Mouse (Mus musculus) liver, embryonic 14.5 days (tissue): ENCODE measurements around the gene Tstd1. TPM values are rescaled to one million over a fixed set of nuclear protein-coding genes. Genes with fewer than 3 reads are reported as not detected.

Source experiments
- ATAC-seq: fragments of 200-750 bp; cut with Nextera tagmentation; 2 replicates; pipeline ENCODE4 v1.8.0; 2017; ENCODE audit warnings: moderate number of reproducible peaks, mild to moderate bottlenecking, moderate library complexity; ENCODE audit not compliant: insufficient read depth
- DNase-seq, 3 experiments: peaks; one replicate each; pipeline ENCODE4 v3.0.0-alpha.2; 2012 to 2013; ENCODE audit warnings: low read depth in 3 of 3, low spot score in 3 of 3
- H3K27ac ChIP-seq: fragments of 300-500 bp; sonication (generic); 2 replicates; pipeline ENCODE4 v1.5.1; 2014; ENCODE audit warnings: moderate library complexity, mild to moderate bottlenecking, control low read depth, inconsistent platforms
- H3K27me3 ChIP-seq: fragments of 300-500 bp; sonication (generic); 2 replicates; pipeline ENCODE4 v1.6.1; 2014; ENCODE audit warnings: mild to moderate bottlenecking, low read length, moderate library complexity; ENCODE audit not compliant: control insufficient read depth, insufficient read depth
- H3K36me3 ChIP-seq: fragments of 300-500 bp; sonication (generic); replicated peaks from 2 replicates; pipeline ENCODE4 v1.6.1; 2014; ENCODE audit warnings: low read depth; ENCODE audit not compliant: control insufficient read depth, insufficient read depth
- H3K4me1 ChIP-seq, 2 experiments: fragments of 200-500 bp in 1 of 2; fragments of 300-500 bp in 1 of 2; sonication (generic) in 1 of 2; replicated peaks; 2 replicates each; pipeline ENCODE4 v1.6.1; 2012 to 2014; ENCODE audit warnings: antibody characterized with exemption in 1 of 2, inconsistent platforms in 1 of 2, low read length in 1 of 2; ENCODE audit not compliant: control insufficient read depth in 2 of 2, insufficient read depth in 2 of 2
- H3K4me2 ChIP-seq: fragments of 300-500 bp; sonication (generic); 2 replicates; pipeline ENCODE4 v1.6.1; 2014; ENCODE audit warnings: low read depth, mild to moderate bottlenecking, control low read depth, moderate library complexity
- H3K4me3 ChIP-seq, 2 experiments: fragments of 200-500 bp in 1 of 2; fragments of 300-500 bp in 1 of 2; sonication (generic) in 1 of 2; 2 replicates each; pipeline ENCODE4 v1.5.1; 2012 to 2014; ENCODE audit warnings: low read depth in 2 of 2, low read length in 2 of 2, mild to moderate bottlenecking in 2 of 2, control low read depth in 1 of 2, inconsistent platforms in 1 of 2, moderate library complexity in 1 of 2; ENCODE audit not compliant: insufficient read depth in 1 of 2
- H3K9ac ChIP-seq: fragments of 300-500 bp; sonication (generic); replicated peaks from 2 replicates; pipeline ENCODE4 v1.6.1; 2014; ENCODE audit warnings: mild to moderate bottlenecking, control low read depth, moderate library complexity
- H3K9me3 ChIP-seq: fragments of 300-500 bp; sonication (generic); 2 replicates; pipeline ENCODE4 v1.6.1; 2016; ENCODE audit warnings: low read length, mixed read lengths; ENCODE audit not compliant: control insufficient read depth
- CTCF ChIP-seq: IDR thresholded peaks from 2 replicates; pipeline ENCODE4 v1.5.1; 2016; ENCODE audit warnings: antibody characterized with exemption, low read depth, control low read depth
- EP300 ChIP-seq: IDR thresholded peaks from 2 replicates; pipeline ENCODE4 v1.6.1; 2016; ENCODE audit warnings: antibody characterized with exemption, low read depth
- WGBS: fragments of 180-500 bp; shearing (Covaris S2); extraction: QIAGEN DNeasy Blood & Tissue Kit; methylation state at CpG from one replicate; pipeline ENCODE4 v1.1.7; 2014; ENCODE audit not compliant: insufficient replicate concordance; 5-methylcytosine and 5-hydroxymethylcytosine counted together
- polyA plus RNA-seq, 2 experiments: library from polyadenylated mRNA; depleted of rRNA in 1 of 2; stranded (reverse) in 1 of 2; unstranded in 1 of 2; fragments of >200 nt; fragmentation: Nextera tagmentation in 1 of 2; extraction: Ambion mirVana in 1 of 2; gene quantifications; 2 replicates each; pipeline versions ENCODE4 v1.2.1 to v1.2.3; 2012 to 2014

Tstd1 gene
- polyA plus RNA-seq, 2 experiments: 0.19 to 0.90 TPM

GRCm38 (mm10) chr1:171378298-171378697 lies 40.4 kb upstream of the Tstd1 start:
- DNase-seq: no peak
- no peak overlapping the region for H3K27ac ChIP-seq
- no peaks in the 10 kb centered on the region for H3K36me3 ChIP-seq
- no peaks in the 10 kb centered on the region for H3K9me3 ChIP-seq
- ATAC-seq: no peak
- peaks cover 17% of the 10 kb centered on the region; the same call in 1 of the 2 replicates for H3K27me3 ChIP-seq
- no peak overlapping the region for H3K4me3 ChIP-seq
- WGBS: 57% methylated on average over 6 of the region's 6 CpGs
- H3K9ac ChIP-seq: no peak overlapping the region
- no peaks in the 10 kb centered on the region for H3K4me1 ChIP-seq
- TF ChIP-seq CTCF (no peak), EP300 (no peak)
- H3K4me2 ChIP-seq: no peak overlapping the region

- Histone ChIP-seq H3K4me1 (no peaks in the 10 kb centered on the region), H3K4me2 (peak overlapping the region; percentile 37), H3K27me3 (peaks cover 17% of the 10 kb centered on the region; the same call in 1 of the 2 replicates), H3K27ac (no peak overlapping the region), H3K36me3 (no peaks in the 10 kb centered on the region), H3K4me3 (no peak overlapping the region), H3K9me3 (no peaks in the 10 kb centered on the region), H3K9ac (no peak overlapping the region)
- 4% methylated on average over 31 of the region's 31 CpGs for WGBS
- TF ChIP-seq EP300: no peak
- TF ChIP-seq CTCF: peak; percentile 87
- ATAC-seq (peak; percentile 64), DNase-seq (peak; percentile 31 to 45 (median 42))
These were observed 38.6 kb upstream of the Tstd1 start for GRCm38 (mm10) chr1:171379935-171380599.

DNA sequence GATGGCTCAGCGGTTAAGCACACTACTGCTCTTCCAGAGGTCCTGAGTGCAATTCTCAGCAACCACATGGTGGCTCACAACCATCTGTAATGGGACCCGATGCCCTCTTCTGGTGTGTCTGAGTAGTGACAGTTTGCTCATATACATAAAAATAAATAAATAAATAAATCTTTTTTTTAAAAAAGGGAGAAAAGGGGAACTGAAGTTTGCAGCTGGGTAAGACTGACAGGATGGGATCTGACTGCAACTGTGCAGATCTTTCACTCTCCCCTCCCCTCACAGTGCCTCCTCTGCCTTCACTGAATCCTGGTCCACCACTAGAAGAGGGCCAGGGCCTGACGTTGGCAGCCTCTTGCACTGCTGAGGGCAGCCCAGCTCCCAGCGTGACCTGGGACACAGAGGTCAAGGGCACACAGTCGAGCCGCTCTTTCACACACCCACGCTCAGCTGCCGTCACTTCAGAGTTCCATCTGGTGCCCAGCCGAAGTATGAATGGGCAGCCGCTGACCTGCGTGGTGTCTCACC lies 36.5 kb upstream of the Tstd1 start:
- Histone ChIP-seq H3K9ac (no peak overlapping the region), H3K27me3 (peaks cover 17% of the 10 kb centered on the region; the same call in 1 of the 2 replicates), H3K9me3 (no peaks in the 10 kb centered on the region), H3K27ac (no peak overlapping the region), H3K36me3 (no peaks in the 10 kb centered on the region), H3K4me1 (no peaks in the 10 kb centered on the region), H3K4me3 (no peak overlapping the region), H3K4me2 (no peak overlapping the region)
- TF ChIP-seq EP300 (no peak), CTCF (no peak)
- DNase-seq (no peak), ATAC-seq (no peak)
- WGBS: 60% methylated on average over 11 of the region's 11 CpGs

- Histone ChIP-seq H3K4me2 (no peak overlapping the region), H3K27ac (no peak overlapping the region), H3K36me3 (no peaks in the 10 kb centered on the region), H3K9ac (no peak overlapping the region), H3K9me3 (no peaks in the 10 kb centered on the region), H3K4me1 (peaks cover 0 to 2% of the 10 kb centered on the region in 2 experiments; a peak in 1 of 4 replicates), H3K4me3 (no peak overlapping the region), H3K27me3 (peaks cover 15% of the 10 kb centered on the region; the same call in 1 of the 2 replicates)
- ATAC-seq: no peak
- no peak for DNase-seq
- TF ChIP-seq EP300 (no peak), CTCF (no peak)
- WGBS: 53% methylated on average over 9 of the region's 9 CpGs
These were observed 34.3 kb upstream of the Tstd1 start for GRCm38 (mm10) chr1:171384361-171384760.

GRCm38 (mm10) chr1:171385171-171385570 lies 33.5 kb upstream of the Tstd1 start:
- Histone ChIP-seq H3K27ac (no peak overlapping the region), H3K4me1 (peaks cover 0 to 7% of the 10 kb centered on the region in 2 experiments; a peak in 1 of 4 replicates), H3K9me3 (no peaks in the 10 kb centered on the region), H3K4me3 (no peak overlapping the region), H3K36me3 (no peaks in the 10 kb centered on the region), H3K27me3 (peaks cover 7% of the 10 kb centered on the region; the same call in 1 of the 2 replicates), H3K9ac (no peak overlapping the region), H3K4me2 (no peak overlapping the region)
- DNase-seq (no peak), ATAC-seq (no peak)
- TF ChIP-seq CTCF (peak; percentile 48; the same call in 1 of the 2 replicates), EP300 (no peak)
- 62% methylated on average over 9 of the region's 9 CpGs for WGBS
